Mouse (Mus musculus) limb, embryonic 10.5 days (tissue): ENCODE data around the gene Sema4b. TPM values are rescaled to one million over a fixed set of nuclear protein-coding genes. Genes with fewer than 3 reads are reported as not detected.

Experiments
- DNase-seq: peaks from one replicate; pipeline ENCODE4 v3.0.0-alpha.2; 2017; ENCODE audit warnings: low spot score
- H3K27ac ChIP-seq: fragments of 300-500 bp; sonication (generic); 2 replicates; pipeline ENCODE4 v1.5.1; 2016; ENCODE audit warnings: mild to moderate bottlenecking
- H3K27me3 ChIP-seq: fragments of 300-500 bp; sonication (generic); 2 replicates; pipeline ENCODE4 v1.6.1; 2016; ENCODE audit warnings: low read depth, mild to moderate bottlenecking; ENCODE audit not compliant: poor library complexity, severe bottlenecking
- H3K36me3 ChIP-seq: fragments of 300-500 bp; sonication (generic); 2 replicates; pipeline ENCODE4 v1.6.1; 2016; ENCODE audit warnings: mild to moderate bottlenecking, moderate library complexity
- H3K4me1 ChIP-seq: fragments of 300-500 bp; sonication (generic); 2 replicates; pipeline ENCODE4 v1.6.1; 2016
- H3K4me3 ChIP-seq: fragments of 300-500 bp; sonication (generic); 2 replicates; pipeline ENCODE4 v1.5.1; 2016; ENCODE audit warnings: mild to moderate bottlenecking, moderate library complexity
- H3K9me3 ChIP-seq: fragments of 300-500 bp; sonication (generic); replicated peaks from 2 replicates; pipeline ENCODE4 v1.6.1; 2016; ENCODE audit warnings: mild to moderate bottlenecking
- WGBS: fragments of 180-500 bp; shearing (Covaris S2); methylation state at CpG from one replicate; pipeline ENCODE4 v1.1.7; 2016; 5-methylcytosine and 5-hydroxymethylcytosine counted together
- polyA plus RNA-seq: library from polyadenylated mRNA; unstranded; fragments of >200 nt; fragmentation: Nextera tagmentation; extraction: Ambion mirVana; gene quantifications from 2 replicates; pipeline ENCODE4 v1.2.1, GENCODE M21; 2016

Gene Sema4b
- polyA plus RNA-seq, 1 experiment from 2014 or later, result 9.9 TPM

- Histone ChIP-seq H3K4me3 (no peak overlapping the region), H3K36me3 (peaks cover 78% of the 10 kb centered on the region), H3K4me1 (peaks cover 10% of the 10 kb centered on the region), H3K9me3 (no peaks in the 10 kb centered on the region), H3K27me3 (no peaks in the 10 kb centered on the region), H3K27ac (no peak overlapping the region)
- no peak for DNase-seq
- 78% methylated on average over 8 of the region's 8 CpGs for WGBS
These were observed 29.9 kb downstream of the Sema4b start for GRCm38 (mm10) chr7:80216566-80216965.

- no peak overlapping the region for H3K27ac ChIP-seq
- H3K27me3 ChIP-seq, result no peaks in the 10 kb centered on the region
- 90% methylated on average over 9 of the region's 9 CpGs for WGBS
- H3K4me1 ChIP-seq, result peaks cover 10% of the 10 kb centered on the region
- H3K36me3 ChIP-seq, result peaks cover 82% of the 10 kb centered on the region
- no peak overlapping the region for H3K4me3 ChIP-seq
- H3K9me3 ChIP-seq, result no peaks in the 10 kb centered on the region
- no peak for DNase-seq
These were observed 32.0 kb downstream of the Sema4b start for GRCm38 (mm10) chr7:80218666-80219065.

DNA sequence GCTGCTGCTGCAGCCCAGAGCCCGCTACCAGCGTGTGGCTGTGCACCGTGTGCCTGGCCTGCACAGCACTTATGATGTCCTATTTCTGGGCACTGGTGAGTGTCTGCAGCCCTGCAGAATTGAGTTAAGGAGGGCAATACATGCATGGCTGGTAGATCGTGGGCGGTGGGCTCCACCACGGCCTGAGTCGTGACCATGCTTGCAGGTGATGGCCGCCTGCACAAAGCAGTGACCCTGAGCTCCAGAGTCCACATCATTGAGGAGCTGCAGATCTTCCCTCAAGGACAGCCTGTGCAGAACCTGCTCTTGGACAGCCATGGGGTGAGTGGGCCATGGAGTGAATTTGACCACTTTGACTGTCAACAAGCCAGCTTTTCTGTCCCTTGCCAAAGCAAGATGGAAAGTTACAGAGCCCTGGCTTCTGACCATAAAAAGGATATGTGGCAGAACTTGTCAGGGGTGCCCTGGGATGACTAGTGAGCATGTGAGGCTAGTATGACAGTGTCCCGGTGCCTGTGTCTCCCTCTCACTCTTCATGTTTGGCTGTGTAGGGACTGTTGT, 33.7 kb downstream of the Sema4b start:
- H3K36me3 ChIP-seq, result peaks cover 94% of the 10 kb centered on the region
- DNase-seq, result no peak
- no peak overlapping the region for H3K27ac ChIP-seq
- H3K4me3 ChIP-seq, result no peak overlapping the region
- peaks cover 1% of the 10 kb centered on the region for H3K4me1 ChIP-seq
- H3K27me3 ChIP-seq, result no peaks in the 10 kb centered on the region
- H3K9me3 ChIP-seq, result no peaks in the 10 kb centered on the region
- WGBS, result 92% methylated on average over 9 of the region's 9 CpGs

- Histone ChIP-seq H3K27me3 (no peaks in the 10 kb centered on the region), H3K27ac (no peak overlapping the region), H3K36me3 (peaks cover 89% of the 10 kb centered on the region), H3K9me3 (no peaks in the 10 kb centered on the region), H3K4me1 (no peaks in the 10 kb centered on the region), H3K4me3 (no peak overlapping the region)
- no peak for DNase-seq
- 89% methylated on average over 4 of the region's 4 CpGs for WGBS
These were observed 34.6 kb downstream of the Sema4b start for GRCm38 (mm10) chr7:80221179-80221750.

DNA sequence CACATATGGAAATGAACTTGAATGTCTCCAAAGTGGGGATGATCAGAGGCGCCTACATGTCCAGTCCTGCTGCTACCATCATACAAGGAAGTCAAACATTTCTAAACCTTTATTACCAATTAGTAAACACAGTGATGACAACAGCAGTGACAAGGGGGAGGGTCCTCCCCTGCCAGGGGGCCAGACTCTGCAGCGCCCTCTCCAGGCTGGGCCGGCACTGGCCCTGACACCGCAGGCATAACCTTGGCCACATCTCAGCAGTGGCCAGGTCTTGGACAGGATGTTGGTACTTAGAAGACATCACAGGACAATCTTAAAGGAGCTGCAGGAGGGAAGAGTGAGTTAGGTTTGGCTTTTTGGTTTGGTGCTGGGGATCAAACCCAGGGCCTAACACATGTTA, 40.4 kb downstream of the Sema4b start:
- peaks cover 55% of the 10 kb centered on the region for H3K36me3 ChIP-seq
- H3K9me3 ChIP-seq, result no peaks in the 10 kb centered on the region
- no peak overlapping the region for H3K27ac ChIP-seq
- DNase-seq, result no peak
- H3K4me1 ChIP-seq, result peaks cover 7% of the 10 kb centered on the region
- H3K4me3 ChIP-seq, result no peak overlapping the region
- H3K27me3 ChIP-seq, result peaks cover 16% of the 10 kb centered on the region; the same call in 1 of the 2 replicates
- 94% methylated on average over 4 of the region's 4 CpGs for whole genome bisulfite sequencing

DNA sequence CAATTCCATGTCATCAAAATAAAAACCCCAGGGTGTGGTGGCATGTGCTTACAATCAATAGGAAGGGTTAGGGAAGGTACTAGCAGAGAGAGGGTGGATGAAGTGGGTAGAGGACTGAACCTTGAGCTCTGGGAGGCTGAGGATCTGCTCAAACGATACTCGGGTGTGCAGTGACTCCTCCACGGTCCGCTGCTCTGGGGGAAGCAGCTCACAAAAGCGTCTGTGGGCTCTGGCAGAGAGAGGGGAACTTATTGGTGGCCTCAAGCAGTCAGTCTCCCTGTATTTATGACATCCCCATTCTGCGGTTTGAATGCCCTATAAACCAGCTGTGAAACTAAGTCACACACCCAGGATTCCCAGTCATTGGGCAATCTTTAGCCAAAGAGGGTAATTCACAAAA, 43.6 kb downstream of the Sema4b start:
- Histone ChIP-seq H3K4me3 (no peak overlapping the region), H3K36me3 (peaks cover 27% of the 10 kb centered on the region), H3K27me3 (peaks cover 16% of the 10 kb centered on the region; the same call in 1 of the 2 replicates), H3K27ac (no peak overlapping the region), H3K9me3 (no peaks in the 10 kb centered on the region), H3K4me1 (peaks cover 20% of the 10 kb centered on the region)
- 69% methylated on average over 6 of the region's 6 CpGs for WGBS
- no peak for DNase-seq

DNA sequence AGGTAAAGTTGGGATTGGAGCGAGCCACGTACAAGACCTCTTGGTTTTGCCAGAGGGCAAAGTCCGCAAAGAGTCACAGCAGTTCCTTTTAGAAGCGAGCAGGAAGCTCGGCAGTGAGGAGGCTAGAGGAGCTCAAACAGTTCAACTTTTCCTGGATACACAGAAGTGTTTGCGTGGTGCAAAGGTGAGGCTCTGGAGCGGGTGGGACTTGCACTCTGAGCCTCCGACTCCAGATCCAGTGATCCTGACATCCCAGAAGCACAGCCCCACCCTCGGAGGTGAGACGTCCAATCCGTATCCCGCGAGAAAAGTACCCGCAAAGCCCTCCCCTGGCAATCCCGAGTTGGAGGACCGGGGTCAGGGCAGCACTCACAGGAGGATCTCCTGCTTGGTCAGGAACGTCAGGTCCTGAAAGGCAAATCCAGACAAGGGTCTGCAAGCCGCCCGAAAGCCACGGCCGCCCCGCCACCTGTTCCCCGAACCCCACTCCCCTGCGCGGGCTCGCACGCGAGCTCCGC, 45.4 kb downstream of the Sema4b start:
- peaks cover 20% of the 10 kb centered on the region for H3K4me1 ChIP-seq
- no peaks in the 10 kb centered on the region for H3K9me3 ChIP-seq
- peaks cover 16% of the 10 kb centered on the region; the same call in 1 of the 2 replicates for H3K27me3 ChIP-seq
- DNase-seq, result no peak
- H3K27ac ChIP-seq, result peak overlapping the region; percentile 79
- 1% methylated on average over 29 of the region's 29 CpGs for WGBS
- H3K4me3 ChIP-seq, result peak overlapping the region; percentile 70
- H3K36me3 ChIP-seq, result peaks cover 15% of the 10 kb centered on the region

DNA sequence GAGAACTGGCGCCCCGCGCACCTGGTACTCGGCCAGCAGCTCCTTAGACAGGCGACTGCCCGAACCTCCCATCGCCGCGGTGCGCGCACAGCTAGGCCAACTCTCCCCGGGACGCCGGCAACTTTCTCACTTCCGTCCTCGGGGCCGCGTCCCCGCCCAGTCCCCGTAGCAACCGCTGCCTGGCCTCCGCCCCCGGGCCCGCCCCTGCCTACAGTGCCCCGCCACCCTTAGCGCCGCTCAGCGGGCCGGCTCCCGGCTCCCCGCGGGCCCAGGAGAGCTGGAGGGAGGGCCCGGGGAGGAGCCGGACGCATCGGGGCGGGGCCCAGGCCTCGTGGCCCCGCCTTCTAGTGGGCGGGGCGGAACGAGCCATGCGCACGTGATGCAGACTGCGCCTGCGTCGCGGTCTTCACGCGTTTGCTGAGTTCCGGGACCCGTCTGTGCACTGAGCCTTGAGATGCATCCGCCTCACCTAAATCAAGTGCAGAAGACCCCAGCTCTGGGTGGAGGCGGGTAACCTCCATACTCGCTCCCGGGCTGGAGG, 45.9 kb downstream of the Sema4b start, which contains the start of the genes Cib1 and Gdpgp1:
Gene Cib1 (minus strand): TSS at position 325 of the 541 bp plus-strand sequence.
Gene Gdpgp1 (plus strand): TSS at position 377 of the 541 bp plus-strand sequence.
- Histone ChIP-seq H3K9me3 (no peaks in the 10 kb centered on the region), H3K4me1 (peaks cover 20% of the 10 kb centered on the region), H3K27me3 (peaks cover 16% of the 10 kb centered on the region; the same call in 1 of the 2 replicates), H3K36me3 (peaks cover 10% of the 10 kb centered on the region), H3K27ac (peak within 1 kb of the TSS; percentile 79), H3K4me3 (peak within 1 kb of the TSS; percentile 70)
- WGBS, result under 1% methylated on average over 56 of the region's 56 CpGs
- peak; percentile 97 for DNase-seq

DNA sequence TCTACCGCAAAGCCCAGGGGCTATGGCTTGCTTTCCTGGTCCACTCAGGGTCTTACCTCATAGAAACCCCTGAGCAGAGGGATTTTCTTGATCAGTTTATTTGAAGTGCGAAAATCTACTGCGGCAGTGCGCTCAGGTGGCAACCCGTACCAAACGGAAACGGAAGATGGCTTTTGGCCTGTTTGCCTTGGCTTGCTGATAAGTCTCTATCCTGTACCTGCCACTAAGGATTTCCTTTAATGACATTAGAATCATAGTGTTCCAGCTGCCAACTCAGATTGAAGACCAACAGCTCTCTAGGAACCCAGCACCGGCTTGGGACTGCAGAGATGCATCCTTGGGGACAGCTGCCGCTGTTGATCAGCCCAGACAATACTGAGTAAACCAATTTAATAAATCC, 47.2 kb downstream of the Sema4b start:
- Histone ChIP-seq H3K4me1 (peaks cover 20% of the 10 kb centered on the region), H3K9me3 (no peaks in the 10 kb centered on the region), H3K27me3 (peaks cover 16% of the 10 kb centered on the region; the same call in 1 of the 2 replicates), H3K36me3 (peaks cover 10% of the 10 kb centered on the region), H3K4me3 (peak overlapping the region; percentile 70; the same call in 1 of the 2 replicates), H3K27ac (no peak overlapping the region)
- 82% methylated on average over 9 of the region's 9 CpGs for WGBS
- no peak for DNase-seq

GRCm38 (mm10) chr7:80238542-80238941, 51.9 kb downstream of the Sema4b start:
- no peak overlapping the region for H3K27ac ChIP-seq
- no peaks in the 10 kb centered on the region for H3K9me3 ChIP-seq
- 93% methylated on average over 10 of the region's 10 CpGs for WGBS

GRCm38 (mm10) chr7:80241661-80242060, 55.0 kb downstream of the Sema4b start:
- WGBS, result 81% methylated on average over 4 of the region's 4 CpGs
- Histone ChIP-seq H3K27ac (no peak overlapping the region), H3K4me1 (no peaks in the 10 kb centered on the region), H3K27me3 (no peaks in the 10 kb centered on the region), H3K4me3 (no peak overlapping the region), H3K9me3 (no peaks in the 10 kb centered on the region), H3K36me3 (peaks cover 38% of the 10 kb centered on the region)
- no peak for DNase-seq

More at GRCm38 (mm10) chr7:80238542-80238941, 51.9 kb downstream of the Sema4b start:
- Histone ChIP-seq H3K36me3 (peaks cover 38% of the 10 kb centered on the region), H3K27me3 (no peaks in the 10 kb centered on the region), H3K4me3 (no peak overlapping the region), H3K4me1 (peaks cover 5% of the 10 kb centered on the region)
- DNase-seq, result no peak

- 90% methylated on average over 4 of the region's 4 CpGs for WGBS
These were observed 58.2 kb downstream of the Sema4b start for GRCm38 (mm10) chr7:80244851-80245250.

GRCm38 (mm10) chr7:80246148-80246721, 59.6 kb downstream of the Sema4b start, which contains the start of gene Ttll13:
Gene Ttll13, plus strand, starts transcription at chr7:80246376.
- H3K27me3 ChIP-seq, result no peaks in the 10 kb centered on the region
- H3K36me3 ChIP-seq, result peaks cover 5% of the 10 kb centered on the region; the same call in 1 of the 2 replicates
- peak within 1 kb of the TSS; percentile 57 for H3K4me3 ChIP-seq
- H3K27ac ChIP-seq, result peak within 1 kb of the TSS; percentile 86
- DNase-seq, result peak; percentile 96
- WGBS, result under 1% methylated on average over 48 of the region's 48 CpGs
- no peaks in the 10 kb centered on the region for H3K9me3 ChIP-seq
- 0 out of 2 replicates have a peak, but pooled peaks cover 2% of the 10 kb centered on the region for H3K4me1 ChIP-seq

More at GRCm38 (mm10) chr7:80244851-80245250, 58.2 kb downstream of the Sema4b start:
- Histone ChIP-seq H3K27me3 (no peaks in the 10 kb centered on the region), H3K4me1 (no peaks in the 10 kb centered on the region), H3K36me3 (peaks cover 18% of the 10 kb centered on the region), H3K27ac (no peak overlapping the region), H3K9me3 (no peaks in the 10 kb centered on the region), H3K4me3 (no peak overlapping the region)
- DNase-seq, result no peak
